Mouse (Mus musculus) cerebellum, adult 2 months (tissue): ENCODE results near the gene Cgn.

Source experiments
- CTCF ChIP-seq: fragments of 200-500 bp; IDR thresholded peaks from 2 replicates; pipeline ENCODE4 v1.5.1; 2011; ENCODE audit warnings: low read depth, mild to moderate bottlenecking, control low read depth, low read length, moderate library complexity, borderline replicate concordance; ENCODE audit not compliant: insufficient read depth
- POLR2A ChIP-seq: fragments of 200-500 bp; IDR thresholded peaks from 2 replicates; pipeline ENCODE4 v1.6.1; 2011; ENCODE audit warnings: low read length, control low read depth, borderline replicate concordance; ENCODE audit not compliant: insufficient read depth

DNA sequence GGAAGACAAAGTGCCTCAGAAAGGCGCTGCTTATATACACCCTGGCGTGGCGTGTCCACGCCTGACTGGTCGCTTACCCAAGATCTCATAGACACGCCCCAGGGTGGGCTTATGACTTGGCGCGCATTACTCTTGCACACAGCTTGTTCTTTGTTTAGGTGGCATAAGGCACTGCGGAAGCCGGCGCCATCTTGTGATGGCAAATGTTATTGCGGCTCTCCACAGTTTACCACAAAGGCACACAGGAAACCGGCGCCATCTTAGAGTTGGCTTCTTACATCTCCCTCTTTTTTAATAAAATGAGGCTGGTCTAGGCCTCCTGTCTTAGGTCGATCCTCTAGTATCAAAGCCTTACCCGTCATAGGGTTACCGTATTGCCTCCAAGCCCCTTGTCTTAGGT, 40.6 kb downstream of the Cgn start:
- TF ChIP-seq CTCF (no peak), POLR2A (no peak)
